Mouse (Mus musculus) heart, postnatal 0 days (tissue): ENCODE data around the gene Lrg1.

Experiments used
- CTCF ChIP-seq: IDR thresholded peaks from 2 replicates; pipeline ENCODE4 v1.5.1; 2016; ENCODE audit warnings: antibody characterized with exemption, control low read depth, low read depth
- EP300 ChIP-seq: IDR thresholded peaks from 2 replicates; pipeline ENCODE4 v1.6.1; 2016; ENCODE audit warnings: antibody characterized with exemption, low read depth

GRCm38 (mm10) chr17:56133457-56134363 is 11.9 kb upstream of the Lrg1 start:
- TF ChIP-seq CTCF (no peak), EP300 (peak; percentile 73; the same call in 1 of the 2 replicates)
